Mouse (Mus musculus) retina, postnatal 1 day (tissue): ENCODE results near the gene Pogk.

Experiments used
- DNase-seq: peaks from one replicate; pipeline ENCODE4 v3.0.0-alpha.2; 2012

The Pogk gene

GRCm38 (mm10) chr1:166409701-166410220 lies at the start of gene Pogk:
Pogk (minus strand) TSS chr1:166409863.
- peak; percentile 95 for DNase-seq

- no peak for DNase-seq
Measured at GRCm38 (mm10) chr1:166441992-166442391, 32.3 kb upstream of the Pogk start.

GRCm38 (mm10) chr1:166439426-166439825 lies 29.8 kb upstream of the Pogk start:
- DNase-seq, result no peak

DNA sequence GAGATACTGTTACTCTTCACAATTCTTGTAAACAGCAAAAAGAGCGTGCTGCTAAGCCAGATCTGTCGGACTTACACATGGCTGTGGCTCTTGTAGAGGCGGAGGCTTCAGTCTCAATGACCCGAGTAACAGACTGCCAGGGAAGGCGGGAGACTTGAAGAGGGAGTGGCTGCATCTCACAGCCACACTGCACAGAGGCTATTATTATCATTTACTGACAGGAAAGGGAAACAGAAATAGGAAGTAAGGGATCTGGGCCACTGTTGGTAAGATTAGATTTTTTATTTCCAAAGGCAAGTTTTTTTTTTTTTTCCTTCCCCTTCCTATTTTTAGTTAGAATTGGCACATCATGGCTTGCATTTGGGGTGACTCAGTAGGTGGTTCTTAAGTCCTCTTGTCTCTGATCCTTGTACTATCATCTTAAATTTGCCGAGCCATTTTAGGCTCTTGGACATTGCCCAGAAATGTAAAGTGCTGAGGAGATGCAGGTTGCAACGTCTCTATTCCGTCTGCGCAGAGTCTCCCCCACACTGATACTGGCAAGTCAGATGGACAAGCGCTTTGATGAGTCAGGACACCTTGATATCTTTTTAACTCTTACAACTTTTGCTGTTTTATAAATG lies 20.3 kb upstream of the Pogk start:
- no peak for DNase-seq

GRCm38 (mm10) chr1:166429053-166429452 lies 19.4 kb upstream of the Pogk start:
- DNase-seq, result peak; percentile 27

- DNase-seq, result no peak
Measured at GRCm38 (mm10) chr1:166412266-166412665, 2.6 kb upstream of the Pogk start.

- no peak for DNase-seq
Measured at GRCm38 (mm10) chr1:166411541-166411940, 1.9 kb upstream of the Pogk start.

DNA sequence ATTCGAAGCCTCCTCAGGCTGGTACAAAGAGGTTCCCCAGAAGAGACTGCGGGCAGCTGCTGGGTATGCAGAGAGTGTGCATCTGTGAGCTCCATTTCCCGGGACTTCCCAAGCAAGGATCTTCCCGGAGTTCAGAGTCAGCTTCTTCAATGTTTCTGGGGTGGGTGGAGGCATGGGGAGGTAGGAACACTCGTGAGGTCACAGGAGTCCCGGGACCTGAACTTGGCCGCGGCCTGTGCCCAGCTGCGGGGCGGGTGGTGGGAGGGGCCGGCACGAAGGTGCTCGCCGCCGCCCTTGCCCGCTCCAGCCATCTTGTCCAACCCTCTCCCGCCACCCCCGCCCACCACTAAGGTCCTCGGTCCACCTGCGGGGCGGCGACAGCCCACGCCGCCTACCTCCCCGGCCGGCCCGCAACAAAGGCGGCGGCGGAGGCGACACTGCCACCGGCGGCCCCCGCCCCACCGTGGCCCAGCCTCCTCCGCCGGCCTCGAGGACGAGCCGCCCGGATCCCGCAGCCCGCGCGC lies 424 bp downstream of the Pogk start:
- no peak for DNase-seq

- no peak for DNase-seq
Measured at GRCm38 (mm10) chr1:166403846-166404245, 5.8 kb downstream of the Pogk start.

GRCm38 (mm10) chr1:166402003-166402402 lies 7.7 kb downstream of the Pogk start:
- DNase-seq, result peak; percentile 53

GRCm38 (mm10) chr1:166401455-166401854 lies 8.2 kb downstream of the Pogk start:
- peak; percentile 59 for DNase-seq

- DNase-seq, result no peak
Measured at GRCm38 (mm10) chr1:166396381-166396780, 13.3 kb downstream of the Pogk start.

DNA sequence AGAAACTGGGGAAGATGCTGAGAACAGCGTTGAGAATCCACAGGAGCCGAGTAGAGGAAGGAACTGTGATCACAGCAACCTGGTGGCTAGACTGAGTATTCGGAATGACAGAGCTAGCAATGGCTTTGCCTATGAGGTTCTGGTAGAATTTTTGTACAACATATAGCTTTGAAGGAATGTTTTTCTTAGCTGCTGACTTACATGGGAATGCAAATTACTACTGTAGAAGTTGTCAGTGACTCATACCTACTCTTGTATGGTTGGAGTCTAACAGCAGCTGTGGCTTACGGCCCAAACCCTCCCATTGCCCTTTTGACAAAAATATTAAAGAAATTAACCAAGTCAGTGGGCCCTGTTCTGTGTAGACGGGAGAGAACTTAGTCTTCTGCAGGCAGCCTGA lies 14.0 kb downstream of the Pogk start:
- no peak for DNase-seq

DNA sequence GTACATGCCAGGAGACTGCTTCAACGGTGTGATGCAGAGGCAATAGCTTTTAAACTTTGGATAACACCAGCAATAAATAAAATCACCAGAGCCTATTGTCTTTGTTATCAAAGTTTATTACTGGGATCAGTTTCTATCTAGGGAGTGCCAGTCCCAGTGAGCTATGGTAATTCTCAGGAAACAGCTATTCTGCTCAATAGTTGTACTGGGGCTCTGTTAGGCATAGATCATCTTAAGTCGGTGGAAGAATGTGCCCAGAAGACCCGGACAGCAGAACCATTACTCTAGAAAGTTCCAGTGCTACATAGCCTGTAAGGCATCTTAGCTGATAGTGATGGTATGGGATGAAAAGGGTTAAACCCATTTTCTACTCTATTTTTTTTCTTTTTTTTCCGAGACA lies 14.9 kb downstream of the Pogk start:
- no peak for DNase-seq

DNA sequence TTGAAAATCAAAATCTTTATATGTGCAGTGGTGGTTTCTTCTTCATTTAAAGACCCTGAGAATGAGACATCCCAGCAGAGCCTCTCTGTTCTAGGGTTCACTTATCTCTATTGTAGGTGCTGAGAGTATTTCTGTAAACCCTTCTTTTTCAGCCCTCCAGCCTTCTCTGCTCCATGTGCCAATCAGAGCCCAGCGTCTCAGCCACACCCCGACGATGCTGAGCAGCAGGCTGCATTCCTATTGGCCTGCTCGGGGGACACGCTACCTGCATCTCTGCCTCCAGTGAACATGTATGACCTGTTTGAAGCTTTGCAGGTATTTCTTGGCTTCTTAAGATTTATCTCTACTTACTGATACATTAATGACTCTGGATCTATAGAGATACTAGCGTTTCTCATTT lies 18.0 kb downstream of the Pogk start:
- no peak for DNase-seq

DNA sequence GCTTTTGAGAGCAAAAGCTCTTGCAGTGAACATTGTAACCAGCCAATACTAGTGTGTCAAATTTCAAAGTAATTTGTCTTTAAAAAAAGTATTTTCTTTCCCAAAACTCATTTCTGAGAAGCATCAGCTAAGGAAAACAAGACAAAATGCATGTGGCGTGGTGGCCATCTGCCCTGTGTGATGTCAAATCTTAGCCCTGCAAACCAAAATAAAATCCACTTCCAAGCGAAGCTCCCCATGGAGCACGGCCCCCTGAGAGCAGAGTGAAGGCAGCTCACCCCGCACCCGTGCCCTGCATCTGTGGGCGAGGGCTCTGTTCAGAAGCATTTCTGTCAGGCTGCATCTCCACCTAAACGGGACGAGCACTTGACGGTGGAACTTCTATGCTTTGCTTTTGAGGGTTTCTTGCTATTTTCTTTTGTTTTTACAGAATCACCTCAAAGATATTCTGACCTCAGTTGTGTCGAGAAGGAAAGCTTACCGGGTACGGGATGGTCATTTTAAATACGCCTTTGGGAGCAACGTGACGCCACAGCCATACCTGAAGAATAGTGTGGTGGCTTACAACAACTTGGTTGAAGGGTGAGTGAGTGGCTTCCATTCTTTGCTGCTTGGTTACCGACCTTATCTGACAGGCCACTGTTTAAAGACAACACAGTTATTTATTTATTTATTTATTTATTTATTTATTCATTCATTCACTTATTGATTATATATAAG lies 20.1 kb downstream of the Pogk start:
- no peak for DNase-seq

- DNase-seq, result no peak
Measured at GRCm38 (mm10) chr1:166388511-166388910, 21.2 kb downstream of the Pogk start.

DNA sequence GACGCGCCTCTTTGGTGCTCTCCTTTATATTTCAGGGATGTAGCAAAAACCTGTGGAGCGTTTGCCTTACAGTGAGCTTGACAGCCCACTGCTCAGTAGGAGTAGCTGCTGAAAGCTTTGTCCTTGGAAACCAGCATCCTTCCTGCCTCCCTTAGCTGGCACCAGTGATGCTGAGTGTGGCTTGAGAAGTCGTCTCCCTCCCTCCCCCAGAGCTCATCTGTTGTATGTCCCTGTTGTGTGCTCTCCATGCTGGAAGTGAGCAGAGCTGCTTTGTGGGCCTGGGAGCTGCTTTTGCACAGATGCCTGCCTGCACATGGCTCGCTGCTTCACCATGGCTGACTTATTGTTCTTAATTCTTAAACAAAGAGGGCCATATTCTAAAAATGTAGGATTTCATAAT lies 24.2 kb downstream of the Pogk start:
- no peak for DNase-seq

- DNase-seq, result no peak
Measured at GRCm38 (mm10) chr1:166384614-166385013, 25.0 kb downstream of the Pogk start.

- no peak for DNase-seq
Measured at GRCm38 (mm10) chr1:166382626-166383025, 27.0 kb downstream of the Pogk start.

- DNase-seq, result no peak
Measured at GRCm38 (mm10) chr1:166381821-166382220, 27.8 kb downstream of the Pogk start.

GRCm38 (mm10) chr1:166381336-166381735 lies 28.3 kb downstream of the Pogk start:
- DNase-seq, result no peak

DNA sequence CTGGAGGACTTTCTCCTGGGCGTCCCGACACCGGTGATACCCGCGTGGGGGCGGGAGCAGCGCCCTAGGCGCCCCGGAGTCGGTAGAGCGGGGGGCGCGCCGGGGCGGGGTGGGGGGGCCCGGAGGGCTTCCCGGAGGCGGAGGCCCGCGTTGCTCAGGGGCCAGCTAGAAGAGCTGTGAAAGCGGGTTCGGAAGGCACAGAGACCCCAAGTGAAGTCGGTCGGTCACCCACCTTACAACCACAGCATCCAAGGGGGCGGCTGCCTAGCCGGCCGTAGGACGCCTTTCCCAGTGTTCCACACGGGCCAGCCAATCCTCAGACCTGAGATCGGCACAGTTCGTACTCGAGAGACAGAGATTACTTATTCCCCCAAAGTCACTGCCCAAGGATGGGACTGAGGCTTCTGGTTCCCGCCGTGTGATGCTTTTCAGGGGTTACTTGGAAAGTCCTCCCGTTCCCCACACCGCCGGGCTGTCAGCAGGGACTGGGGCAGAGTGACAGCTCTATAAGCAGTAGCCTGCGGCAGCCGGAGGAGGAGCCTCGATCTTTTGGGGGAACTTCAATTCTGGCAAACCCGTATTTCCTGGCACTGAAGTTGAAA lies 29.9 kb downstream of the Pogk start:
- peak; percentile 70 for DNase-seq
